Mouse (Mus musculus): ENCODE measurements at regions not wholly inside any gene's neighbourhood (a gene's known extent, or its start where the extent isn't known, plus 50 kb on each side); places are given as distances from the start of the nearest gene placed in this dataset.

DNA sequence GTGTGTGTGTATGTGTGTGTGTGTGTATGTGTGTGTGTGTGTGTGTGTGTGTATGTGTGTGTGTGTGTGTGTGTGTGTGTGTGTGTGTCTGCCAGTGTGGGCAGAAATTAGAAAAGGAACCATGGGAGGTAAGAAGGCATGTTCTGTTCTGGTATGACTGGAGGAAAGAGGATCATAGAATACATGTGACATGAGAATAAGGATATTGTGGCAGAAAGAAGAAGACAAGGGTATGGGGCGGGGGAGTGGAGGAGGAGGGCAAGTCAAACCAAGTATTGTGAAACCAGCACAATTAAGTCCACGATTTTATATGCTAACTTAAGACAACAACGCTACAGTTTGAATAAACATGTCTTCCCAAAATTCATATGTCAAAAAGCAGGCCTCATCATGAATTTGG is 117.4 kb upstream of the Ankrd55 start:
- DNase-seq (ENCODE audit: low spot score): no peak

- DNase-seq (ENCODE audit: low spot score): peak; percentile 43
Measured at GRCm38 (mm10) chr13:112171940-112172715, 116.1 kb upstream of the Ankrd55 start.

DNA sequence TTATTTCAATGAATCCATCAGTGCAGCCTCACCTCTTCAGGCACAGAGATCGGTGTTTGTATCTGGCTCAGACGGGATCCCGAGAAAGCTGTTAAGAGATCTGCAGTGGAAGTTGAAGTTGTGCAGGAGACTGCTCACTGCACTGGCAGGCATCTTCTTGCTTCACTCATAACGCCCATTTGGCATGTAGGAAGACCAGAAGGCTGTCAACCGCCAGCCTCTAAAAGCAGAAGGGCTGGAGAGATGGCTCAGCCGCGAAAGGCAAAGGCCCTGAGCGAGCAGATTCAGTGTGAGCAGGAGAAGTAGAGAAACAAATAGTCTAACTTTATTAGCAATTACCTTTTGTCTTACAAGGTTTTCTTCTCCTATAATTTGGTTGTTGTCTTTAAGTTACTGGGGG is 114.3 kb upstream of the Ankrd55 start:
- DNase-seq (ENCODE audit: low spot score): no peak

- DNase-seq (ENCODE audit: low spot score): no peak
Measured at GRCm38 (mm10) chr13:112178031-112178430, 110.2 kb upstream of the Ankrd55 start.

GRCm38 (mm10) chr13:112183996-112184395 is 104.3 kb upstream of the Ankrd55 start:
- no peak for DNase-seq (ENCODE audit: low spot score)

DNA sequence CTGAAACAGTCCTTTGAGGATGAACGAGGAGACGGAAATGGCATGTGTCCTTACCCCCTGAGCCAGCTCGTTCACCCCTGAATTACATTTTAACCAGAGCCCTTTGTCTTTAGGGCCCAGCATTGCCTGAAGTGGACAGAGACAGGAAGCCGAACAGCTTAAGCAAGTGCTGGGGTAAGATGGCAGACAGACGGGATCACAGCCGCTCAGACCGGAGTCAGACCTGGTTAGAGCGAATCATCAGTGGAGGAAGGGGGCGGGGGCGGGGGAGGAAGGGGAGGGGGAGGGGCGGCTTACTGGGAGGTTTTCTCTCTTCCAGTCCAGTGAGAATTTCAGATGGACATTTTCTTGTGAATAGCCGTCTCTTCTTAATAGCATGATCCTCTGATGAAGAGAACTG is 103.1 kb upstream of the Ankrd55 start:
- no peak for DNase-seq (ENCODE audit: low spot score)

DNA sequence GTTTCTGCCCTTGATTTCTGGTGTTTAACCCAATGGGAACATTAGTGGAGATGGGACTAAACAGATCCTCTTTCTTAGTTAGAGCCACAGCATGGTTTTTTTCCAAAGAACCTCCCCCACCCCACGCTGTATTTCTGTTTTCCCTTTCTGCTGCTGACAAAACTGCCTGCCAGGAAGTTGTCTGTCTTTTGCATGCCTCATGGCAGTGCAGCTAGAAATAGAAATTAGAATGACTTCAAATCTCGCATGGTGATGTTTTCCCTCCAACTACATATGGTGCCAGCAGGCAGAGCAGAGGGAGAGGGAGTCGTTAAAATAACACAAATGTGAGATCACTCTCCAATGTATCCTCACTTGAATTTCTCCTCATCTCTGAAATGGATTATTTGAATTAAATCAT is 101.0 kb upstream of the Ankrd55 start:
- no peak for DNase-seq (ENCODE audit: low spot score)

DNA sequence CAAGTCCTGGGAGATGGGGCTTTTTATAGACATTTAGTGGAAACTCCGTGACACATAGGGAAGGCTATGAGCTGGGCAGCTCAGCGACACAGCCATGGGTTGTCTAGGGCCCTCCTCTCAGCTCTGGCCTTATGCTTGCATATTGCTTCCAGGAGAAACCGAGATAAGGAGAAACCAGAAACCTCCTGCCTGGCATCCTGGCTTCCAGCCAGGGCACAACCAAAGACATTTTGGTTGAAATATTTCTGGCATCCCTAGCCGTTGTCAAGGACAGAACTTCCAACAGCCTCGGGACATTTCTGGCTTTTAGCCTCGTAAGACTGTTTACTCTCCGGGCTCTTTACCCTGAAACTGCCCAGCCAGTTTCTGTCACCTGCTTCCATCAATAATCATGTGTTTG is 99.9 kb upstream of the Ankrd55 start:
- peak; percentile 58 for DNase-seq (ENCODE audit: low spot score)

GRCm38 (mm10) chr13:112188741-112189476 is 99.3 kb upstream of the Ankrd55 start:
- DNase-seq (ENCODE audit: low spot score): no peak

DNA sequence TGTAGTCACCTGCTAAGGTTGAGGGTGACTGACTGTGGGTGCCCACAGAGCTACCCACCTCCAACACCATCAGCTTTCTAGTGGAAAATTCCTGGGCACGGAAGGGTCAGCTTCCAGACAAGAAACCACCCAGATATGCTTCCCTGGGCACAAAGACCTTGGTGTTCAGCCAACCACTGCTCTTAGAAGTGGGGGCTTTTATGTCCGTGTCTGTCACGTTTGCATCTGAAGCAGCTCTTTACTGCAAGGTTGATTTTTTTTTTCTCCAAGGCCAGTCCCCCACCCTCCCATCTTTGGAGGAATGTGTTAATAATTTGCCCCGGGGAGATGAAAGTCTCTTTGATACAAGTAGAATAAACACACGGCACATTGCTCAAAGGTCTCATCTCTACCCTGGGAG is 98.6 kb upstream of the Ankrd55 start:
- DNase-seq (ENCODE audit: low spot score): no peak

- no peak for DNase-seq (ENCODE audit: low spot score)
Measured at GRCm38 (mm10) chr13:112192192-112192905, 95.9 kb upstream of the Ankrd55 start.

- DNase-seq (ENCODE audit: low spot score): no peak
Measured at GRCm38 (mm10) chr13:112193676-112194075, 94.6 kb upstream of the Ankrd55 start.

DNA sequence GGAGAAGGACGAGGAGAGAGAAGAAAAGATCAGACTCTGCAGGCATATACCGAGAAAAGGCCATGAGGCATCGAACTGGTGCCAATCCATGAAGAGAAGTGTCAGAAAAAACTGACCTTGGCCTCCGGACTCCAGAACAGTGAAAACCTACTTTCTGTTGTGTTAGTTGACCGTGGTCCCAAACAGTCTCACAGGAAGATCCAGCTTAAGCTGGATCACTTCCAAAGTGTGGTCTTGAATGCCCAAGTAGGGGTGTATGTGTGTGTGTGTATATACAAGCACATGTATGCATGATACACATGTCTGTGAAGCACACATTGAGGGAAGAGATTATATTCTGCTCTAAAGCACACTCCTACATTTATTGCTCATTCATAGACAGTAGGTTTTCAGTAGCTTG is 93.3 kb upstream of the Ankrd55 start:
- DNase-seq (ENCODE audit: low spot score): no peak

DNA sequence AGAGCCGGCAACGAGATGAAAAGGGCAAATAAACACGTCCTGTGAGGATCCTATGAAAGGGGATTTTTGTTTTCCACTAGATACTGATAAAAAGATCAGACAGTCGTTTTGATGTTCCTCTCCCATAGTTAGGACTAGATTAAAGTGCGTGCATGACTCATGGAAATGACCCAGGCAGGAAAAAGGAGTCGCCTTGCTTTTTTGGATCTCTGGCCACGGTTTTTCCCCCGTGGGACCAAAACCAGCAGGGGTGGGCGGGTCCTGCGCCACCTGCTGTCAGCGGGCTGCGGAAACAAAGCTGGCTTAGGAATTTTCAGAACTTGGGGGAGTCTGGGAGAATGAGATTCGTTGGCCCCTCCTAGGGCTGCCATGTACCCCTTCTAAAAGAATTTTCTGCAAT is 91.5 kb upstream of the Ankrd55 start:
- DNase-seq (ENCODE audit: low spot score): peak; percentile 60

- DNase-seq (ENCODE audit: low spot score): no peak
Measured at GRCm38 (mm10) chr13:112203721-112204120, 84.5 kb upstream of the Ankrd55 start.

DNA sequence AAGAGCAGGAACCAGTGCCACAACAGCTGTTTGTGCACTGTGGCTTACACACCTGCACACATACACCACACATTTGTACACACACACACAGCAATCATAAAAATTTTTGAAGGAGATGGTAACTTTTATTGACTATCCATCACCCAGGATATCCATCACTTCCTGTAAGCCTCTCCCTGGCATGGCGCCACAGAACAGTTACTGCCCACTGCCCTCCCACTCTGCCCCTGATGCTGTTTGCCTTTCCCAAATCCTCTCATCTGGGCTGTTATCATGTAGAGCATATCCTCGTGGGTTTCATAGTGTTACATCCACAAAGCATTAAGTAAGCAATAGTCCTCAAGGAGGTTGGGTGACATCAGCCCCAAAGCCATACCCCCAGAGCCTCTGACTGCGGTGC is 84.0 kb upstream of the Ankrd55 start:
- no peak for DNase-seq (ENCODE audit: low spot score)

GRCm38 (mm10) chr13:112204813-112205212 is 83.4 kb upstream of the Ankrd55 start:
- no peak for DNase-seq (ENCODE audit: low spot score)

DNA sequence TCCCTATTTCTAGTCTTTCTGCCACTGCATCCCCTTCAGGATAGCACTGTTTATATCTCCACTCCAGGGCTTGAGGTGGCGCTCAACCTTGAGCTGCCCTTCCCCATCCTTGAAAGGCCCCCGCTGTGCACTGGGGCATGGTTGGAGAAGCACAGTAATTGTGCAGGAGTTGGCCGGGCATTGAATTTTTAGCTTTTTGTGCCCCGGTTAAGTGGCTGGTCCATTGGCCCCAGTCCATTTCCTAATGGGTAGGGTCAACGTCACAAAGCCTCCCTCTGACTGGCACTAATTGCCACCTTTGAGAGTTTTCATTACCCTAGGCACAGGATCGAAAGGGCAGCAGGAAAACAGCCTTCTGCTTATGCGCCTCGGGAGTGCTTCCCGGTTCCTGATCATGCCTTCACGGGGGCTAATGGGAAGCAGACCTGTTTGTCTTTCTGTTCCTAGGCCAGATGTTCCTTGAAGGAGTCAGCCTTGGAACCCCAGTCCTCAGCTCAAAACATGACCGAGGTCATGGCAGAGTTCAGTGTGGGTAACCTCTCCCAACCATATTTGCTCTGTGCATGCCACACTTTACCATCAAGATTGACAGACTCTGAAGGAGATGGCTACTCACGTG is 80.5 kb upstream of the Ankrd55 start:
- no peak for DNase-seq (ENCODE audit: low spot score)

DNA sequence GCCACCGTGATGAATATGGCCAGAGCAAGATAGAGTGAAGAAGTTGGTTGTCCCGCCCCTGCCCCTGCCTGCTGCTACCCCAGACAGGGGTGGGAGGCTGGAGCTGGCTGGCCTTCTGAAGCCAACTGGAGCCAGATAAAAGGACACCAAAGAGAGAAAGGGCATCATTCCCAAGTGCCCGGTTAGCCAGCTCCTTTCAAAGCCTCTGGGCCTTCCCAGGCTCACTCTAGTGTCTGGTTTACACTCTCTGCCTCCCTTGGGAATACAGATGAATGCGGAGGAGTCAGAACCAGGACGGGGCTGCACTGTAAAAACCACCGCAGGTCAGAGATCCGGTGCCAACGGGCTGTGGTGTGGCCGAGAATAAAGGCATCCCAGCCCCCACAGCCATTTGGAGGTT is 76.4 kb upstream of the Ankrd55 start:
- no peak for DNase-seq (ENCODE audit: low spot score)

GRCm38 (mm10) chr13:112212391-112212790 is 75.9 kb upstream of the Ankrd55 start:
- no peak for DNase-seq (ENCODE audit: low spot score)

GRCm38 (mm10) chr13:112213652-112214081 is 74.6 kb upstream of the Ankrd55 start:
- no peak for DNase-seq (ENCODE audit: low spot score)

DNA sequence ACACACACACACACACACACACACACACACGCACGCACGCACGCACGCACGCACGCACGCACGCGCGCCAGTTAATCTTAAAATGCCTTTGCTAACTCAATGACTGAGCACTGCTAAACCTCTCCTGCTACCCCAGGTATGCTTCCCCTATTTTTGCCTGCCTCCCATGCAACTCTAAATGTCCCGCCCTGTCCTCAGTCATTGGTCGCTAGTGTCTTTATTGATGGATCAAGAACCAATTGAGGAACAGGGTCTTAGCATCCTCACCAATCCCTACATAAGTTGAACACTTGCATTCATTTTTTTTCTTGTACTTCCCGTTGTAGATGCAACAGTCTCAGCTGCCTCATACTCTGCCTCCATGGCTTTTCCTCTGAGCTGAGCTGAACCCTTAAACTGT is 72.2 kb upstream of the Ankrd55 start:
- no peak for DNase-seq (ENCODE audit: low spot score)

Measured in lung, postnatal 25 days (tissue).